Mouse (Mus musculus) heart, embryonic 11.5 days (tissue): ENCODE data around the gene Gfod1. TPM values are rescaled to one million over a fixed set of nuclear protein-coding genes. Genes with fewer than 3 reads are reported as not detected.

Experiments
- ATAC-seq: fragments of 200-750 bp; cut with Nextera tagmentation; replicated peaks from 2 replicates; pipeline ENCODE4 v1.8.0; 2017; ENCODE audit warnings: moderate library complexity; ENCODE audit not compliant: insufficient number of reproducible peaks, low FRiP score, low TSS enrichment
- H3K27ac ChIP-seq: fragments of 300-500 bp; sonication (generic); 2 replicates; pipeline ENCODE4 v1.5.1; 2014; ENCODE audit warnings: mild to moderate bottlenecking, low read depth, low read length
- H3K27me3 ChIP-seq: fragments of 300-500 bp; sonication (generic); 2 replicates; pipeline ENCODE4 v1.6.1; 2014; ENCODE audit warnings: mild to moderate bottlenecking, low read length, mixed read lengths; ENCODE audit not compliant: control insufficient read depth, insufficient read depth
- H3K36me3 ChIP-seq: fragments of 300-500 bp; sonication (generic); 2 replicates; pipeline ENCODE4 v1.6.1; 2014; ENCODE audit warnings: mild to moderate bottlenecking, low read length, moderate library complexity, mixed read lengths; ENCODE audit not compliant: control insufficient read depth, insufficient read depth
- H3K4me1 ChIP-seq: fragments of 300-500 bp; sonication (generic); 2 replicates; pipeline ENCODE4 v1.6.1; 2014; ENCODE audit warnings: low read length; ENCODE audit not compliant: control insufficient read depth, insufficient read depth
- H3K4me2 ChIP-seq: fragments of 300-500 bp; sonication (generic); 2 replicates; pipeline ENCODE4 v1.6.1; 2014; ENCODE audit warnings: mild to moderate bottlenecking, moderate library complexity
- H3K4me3 ChIP-seq: fragments of 300-500 bp; sonication (generic); 2 replicates; pipeline ENCODE4 v1.5.1; 2014; ENCODE audit warnings: low read depth, low read length
- H3K9ac ChIP-seq: fragments of 300-500 bp; sonication (generic); 2 replicates; pipeline ENCODE4 v1.6.1; 2014; ENCODE audit warnings: mild to moderate bottlenecking, low read depth, low read length, moderate library complexity
- H3K9me3 ChIP-seq: fragments of 300-500 bp; sonication (generic); replicated peaks from 2 replicates; pipeline ENCODE4 v1.6.1; 2016; ENCODE audit warnings: low read length; ENCODE audit not compliant: control insufficient read depth
- WGBS: fragments of 180-500 bp; shearing (Covaris S2); extraction: QIAGEN DNeasy Blood & Tissue Kit; methylation state at CpG from one replicate; pipeline ENCODE4 v1.1.7; 2014; ENCODE audit not compliant: insufficient replicate concordance; 5-methylcytosine and 5-hydroxymethylcytosine counted together
- polyA plus RNA-seq: library from polyadenylated mRNA; unstranded; fragments of >200 nt; fragmentation: Nextera tagmentation; extraction: Ambion mirVana; gene quantifications from 2 replicates; pipeline ENCODE4 v1.2.1, GENCODE M21; 2014

Gfod1 gene
- polyA plus RNA-seq, 1 experiment from 2014 or later, result 1.5 TPM

DNA sequence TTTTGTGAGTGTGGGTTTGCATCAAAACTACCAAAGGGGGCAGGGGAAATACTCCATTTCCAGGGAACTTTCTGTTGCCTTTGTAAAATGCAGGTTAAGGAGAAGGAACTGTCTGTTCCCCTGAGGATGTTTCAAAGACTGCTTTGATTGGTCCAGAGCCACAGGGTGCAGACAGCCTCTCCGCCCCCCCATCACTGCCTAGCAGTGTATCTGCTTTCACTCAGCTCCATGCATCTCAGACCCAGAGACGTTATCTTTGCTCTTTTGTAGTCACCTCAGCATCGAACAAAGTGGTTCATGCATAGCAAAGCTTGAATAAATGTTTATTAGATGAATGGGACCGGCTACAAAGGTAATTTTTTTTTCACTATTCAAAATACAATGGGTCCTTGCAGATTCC, 38.9 kb downstream of the Gfod1 start:
- no peak for ATAC-seq
- H3K36me3 ChIP-seq, result no peaks in the 10 kb centered on the region
- H3K4me1 ChIP-seq, result peaks cover 41% of the 10 kb centered on the region
- H3K27ac ChIP-seq, result no peak overlapping the region
- H3K9ac ChIP-seq, result no peak overlapping the region
- no peak overlapping the region for H3K4me3 ChIP-seq
- H3K9me3 ChIP-seq, result no peaks in the 10 kb centered on the region
- no peak overlapping the region for H3K4me2 ChIP-seq
- H3K27me3 ChIP-seq, result no peaks in the 10 kb centered on the region
- WGBS, result 25% methylated on average over 4 of the region's 4 CpGs

DNA sequence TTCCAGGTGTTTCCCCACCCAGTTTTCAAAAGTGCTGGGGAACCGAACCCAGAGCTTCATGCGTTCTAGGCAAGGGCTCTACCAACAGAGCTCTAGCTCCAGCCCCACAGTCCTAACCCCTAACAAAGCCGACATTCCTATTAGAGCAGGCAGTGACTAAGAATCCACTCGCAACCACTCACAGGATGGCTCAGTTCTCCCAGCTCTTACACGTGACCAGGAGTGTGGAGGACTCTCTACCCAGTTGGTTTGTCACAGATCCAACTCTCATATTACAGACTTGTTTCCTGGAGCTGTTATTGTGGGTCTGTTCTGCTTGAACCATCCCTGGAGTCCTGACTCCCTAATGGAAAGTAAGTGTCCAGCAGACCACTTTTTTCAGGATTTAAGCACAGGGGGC, 40.3 kb downstream of the Gfod1 start:
- WGBS, result 79% methylated on average over 5 of the region's 5 CpGs
- H3K4me1 ChIP-seq, result peaks cover 38% of the 10 kb centered on the region
- H3K9ac ChIP-seq, result no peak overlapping the region
- no peaks in the 10 kb centered on the region for H3K27me3 ChIP-seq
- H3K27ac ChIP-seq, result no peak overlapping the region
- no peak for ATAC-seq
- H3K4me3 ChIP-seq, result no peak overlapping the region
- no peaks in the 10 kb centered on the region for H3K9me3 ChIP-seq
- no peak overlapping the region for H3K4me2 ChIP-seq
- no peaks in the 10 kb centered on the region for H3K36me3 ChIP-seq

DNA sequence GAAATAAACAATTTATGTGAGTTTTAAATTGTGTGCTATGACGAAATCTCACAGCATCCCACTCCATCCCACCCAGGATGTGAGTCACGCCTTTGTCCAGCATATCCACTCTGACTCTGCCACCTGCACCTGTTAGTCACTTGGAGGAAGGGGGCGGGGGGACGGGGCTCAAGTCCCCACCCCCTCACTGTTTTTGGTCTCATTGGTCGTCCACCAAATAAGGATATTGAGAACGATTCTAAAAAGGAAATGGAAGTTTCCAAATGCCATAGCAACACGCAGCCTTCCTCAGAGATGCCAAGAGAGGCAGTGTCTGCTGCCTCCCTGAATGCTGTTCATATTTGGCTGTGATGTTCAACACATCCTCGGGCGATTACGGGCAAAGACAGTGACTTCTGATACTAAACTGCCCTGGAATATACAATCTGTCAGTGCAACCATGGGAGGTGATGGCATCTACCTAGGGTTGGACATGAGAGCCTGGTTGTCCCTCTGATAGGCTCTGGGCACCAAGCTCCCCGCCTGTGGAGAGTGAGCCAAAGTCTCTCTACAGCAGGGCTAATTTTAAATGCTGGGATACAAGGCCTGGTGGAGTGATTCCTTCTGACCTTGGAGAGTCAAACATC, 41.7 kb downstream of the Gfod1 start:
- no peak for ATAC-seq
- H3K4me3 ChIP-seq, result no peak overlapping the region
- no peaks in the 10 kb centered on the region for H3K9me3 ChIP-seq
- H3K36me3 ChIP-seq, result no peaks in the 10 kb centered on the region
- 77% methylated on average over 11 of the region's 11 CpGs for WGBS
- H3K27ac ChIP-seq, result no peak overlapping the region
- no peaks in the 10 kb centered on the region for H3K27me3 ChIP-seq
- no peak overlapping the region for H3K4me2 ChIP-seq
- H3K4me1 ChIP-seq, result peaks cover 43% of the 10 kb centered on the region
- H3K9ac ChIP-seq, result no peak overlapping the region

DNA sequence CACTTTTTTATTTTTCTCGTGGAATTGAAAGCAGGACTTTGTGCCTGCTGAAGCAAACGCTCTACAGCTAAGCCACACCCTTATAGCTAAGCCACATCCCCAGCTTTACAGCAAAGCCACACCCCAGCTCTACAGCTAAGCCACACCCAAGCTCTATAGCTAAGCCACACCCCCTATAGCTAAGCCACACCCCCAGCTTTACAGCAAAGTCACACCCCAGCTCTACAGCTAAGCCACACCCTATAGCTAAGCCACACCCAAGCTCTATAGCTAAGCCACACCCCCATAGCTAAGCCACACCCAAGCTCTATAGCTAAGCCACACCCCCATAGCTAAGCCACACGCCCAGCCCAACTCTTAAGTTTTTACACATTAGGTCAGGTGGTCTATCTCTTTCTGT, 42.7 kb downstream of the Gfod1 start:
- no peaks in the 10 kb centered on the region for H3K27me3 ChIP-seq
- no peaks in the 10 kb centered on the region for H3K36me3 ChIP-seq
- WGBS, result 65% methylated on average over 3 of the region's 3 CpGs
- H3K4me3 ChIP-seq, result no peak overlapping the region
- H3K9me3 ChIP-seq, result no peaks in the 10 kb centered on the region
- H3K27ac ChIP-seq, result 0 out of 2 replicates have a peak overlapping the region, but pooled peaks have one; percentile 7
- peaks cover 43% of the 10 kb centered on the region for H3K4me1 ChIP-seq
- peak; percentile 85 for ATAC-seq
- no peak overlapping the region for H3K4me2 ChIP-seq
- H3K9ac ChIP-seq, result no peak overlapping the region

DNA sequence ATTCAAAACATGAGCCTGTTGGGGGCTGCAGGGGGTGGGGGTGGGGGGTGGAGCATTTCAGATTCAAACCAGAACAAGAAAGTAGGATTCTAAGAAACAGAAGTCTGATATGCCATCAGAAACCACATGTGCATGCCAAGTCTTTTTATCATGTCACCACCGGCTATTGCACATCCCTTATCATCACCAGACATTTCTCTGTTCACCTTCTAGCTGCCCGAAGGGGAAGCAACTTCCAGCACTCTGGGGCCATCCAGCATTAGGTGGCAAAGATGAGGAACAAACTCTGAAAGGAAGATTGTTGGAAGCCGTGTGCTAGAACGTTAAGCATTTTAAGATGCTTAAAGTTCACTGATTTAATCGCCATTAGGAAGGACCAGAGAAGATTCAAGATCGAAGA, 43.2 kb downstream of the Gfod1 start:
- peaks cover 37% of the 10 kb centered on the region for H3K4me1 ChIP-seq
- 53% methylated on average over 6 of the region's 6 CpGs for WGBS
- H3K27me3 ChIP-seq, result no peaks in the 10 kb centered on the region
- ATAC-seq, result peak; percentile 75; the same call in 1 of the 2 replicates
- no peak overlapping the region for H3K4me3 ChIP-seq
- H3K9ac ChIP-seq, result no peak overlapping the region
- 0 out of 2 replicates have a peak overlapping the region, but pooled peaks have one; percentile 7 for H3K27ac ChIP-seq
- H3K36me3 ChIP-seq, result no peaks in the 10 kb centered on the region
- H3K4me2 ChIP-seq, result peak overlapping the region; percentile 30; the same call in 1 of the 2 replicates
- H3K9me3 ChIP-seq, result no peaks in the 10 kb centered on the region

DNA sequence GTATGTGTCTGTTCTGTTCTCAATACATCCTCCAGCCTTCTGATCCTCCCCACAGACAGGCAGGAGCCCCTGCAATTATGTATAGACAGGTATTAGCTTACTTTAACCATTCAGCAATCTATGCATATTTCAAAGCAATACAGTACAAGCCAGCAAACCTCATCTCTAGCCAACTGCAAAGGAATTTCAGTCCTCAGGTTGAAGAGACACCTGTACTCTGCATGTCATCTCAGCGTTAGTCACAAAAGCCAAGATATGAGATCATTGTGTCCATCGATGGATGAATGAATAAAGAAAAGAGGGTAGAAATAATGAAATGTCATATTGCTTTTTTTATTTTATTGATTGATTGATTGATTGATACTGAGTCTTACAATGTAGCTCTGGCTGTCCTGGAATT, 47.5 kb downstream of the Gfod1 start:
- WGBS, result 91% methylated on average over 2 of the region's 2 CpGs

DNA sequence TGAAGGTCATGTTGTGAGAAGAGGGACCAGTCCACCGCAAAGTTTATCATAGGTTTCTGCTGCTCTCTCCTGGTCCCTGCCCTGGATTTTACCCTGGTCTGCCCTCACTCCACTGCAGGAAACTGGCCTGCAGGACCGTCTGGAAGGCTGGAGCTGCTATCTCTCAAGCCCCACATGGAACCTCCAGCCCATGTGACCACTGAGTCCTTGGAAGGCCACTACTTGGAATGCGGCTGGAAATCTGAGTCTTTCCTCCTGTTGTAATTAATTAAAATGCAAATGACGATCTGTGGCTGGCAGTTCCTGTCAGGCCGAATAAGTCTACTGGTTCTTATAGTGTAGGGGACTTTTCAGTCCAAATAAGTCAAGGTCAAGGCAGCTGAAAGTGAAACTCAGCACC, 50.4 kb downstream of the Gfod1 start:
- 32% methylated on average over 5 of the region's 5 CpGs for WGBS
- Histone ChIP-seq H3K4me2 (no peak overlapping the region), H3K36me3 (no peaks in the 10 kb centered on the region), H3K4me3 (no peak overlapping the region), H3K4me1 (peaks cover 19% of the 10 kb centered on the region), H3K27me3 (no peaks in the 10 kb centered on the region), H3K9me3 (no peaks in the 10 kb centered on the region), H3K27ac (no peak overlapping the region), H3K9ac (no peak overlapping the region)
- no peak for ATAC-seq

More for the DNA sequence above, 47.5 kb downstream of the Gfod1 start:
- ATAC-seq, result no peak
- Histone ChIP-seq H3K4me3 (no peak overlapping the region), H3K36me3 (no peaks in the 10 kb centered on the region), H3K4me2 (no peak overlapping the region), H3K9ac (no peak overlapping the region), H3K27ac (no peak overlapping the region), H3K27me3 (no peaks in the 10 kb centered on the region), H3K4me1 (peaks cover 27% of the 10 kb centered on the region), H3K9me3 (no peaks in the 10 kb centered on the region)

DNA sequence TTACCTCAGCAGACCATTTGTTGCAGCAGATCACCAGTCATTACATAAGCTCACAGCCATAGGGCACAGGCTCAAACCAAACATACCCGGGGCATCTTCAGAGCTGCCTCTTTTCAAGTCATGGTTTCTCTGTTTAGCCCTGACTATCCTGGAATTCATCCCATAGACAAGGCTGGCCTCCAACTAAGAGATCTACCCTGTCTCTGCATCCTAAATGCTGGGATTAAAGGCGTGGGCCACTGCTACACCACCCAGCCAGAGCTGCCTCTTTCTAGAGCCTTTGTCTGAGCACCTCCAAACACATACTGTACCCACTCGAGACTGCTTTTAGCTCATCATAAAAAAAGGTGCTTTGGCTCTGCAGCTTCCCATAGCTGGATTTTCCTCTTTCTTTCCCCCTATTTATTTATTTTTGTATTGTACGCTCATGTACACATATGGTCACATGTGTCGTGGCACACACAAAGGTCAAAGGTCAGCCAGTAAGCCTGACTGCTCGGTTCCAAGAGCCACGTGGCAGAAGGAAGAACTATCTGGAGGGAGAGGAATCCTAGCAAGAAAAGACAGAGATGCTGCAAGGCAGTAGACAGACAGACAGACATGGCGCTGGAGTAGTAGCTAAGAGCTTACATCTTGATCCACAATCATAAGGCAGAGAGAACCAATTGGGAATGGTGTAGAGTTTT, 51.7 kb downstream of the Gfod1 start:
- no peak overlapping the region for H3K27ac ChIP-seq
- peaks cover 11% of the 10 kb centered on the region for H3K4me1 ChIP-seq
- H3K9ac ChIP-seq, result no peak overlapping the region
- H3K4me2 ChIP-seq, result no peak overlapping the region
- no peaks in the 10 kb centered on the region for H3K36me3 ChIP-seq
- H3K4me3 ChIP-seq, result no peak overlapping the region
- WGBS, result 80% methylated on average over 8 of the region's 8 CpGs
- ATAC-seq, result no peak
- no peaks in the 10 kb centered on the region for H3K27me3 ChIP-seq
- H3K9me3 ChIP-seq, result no peaks in the 10 kb centered on the region

DNA sequence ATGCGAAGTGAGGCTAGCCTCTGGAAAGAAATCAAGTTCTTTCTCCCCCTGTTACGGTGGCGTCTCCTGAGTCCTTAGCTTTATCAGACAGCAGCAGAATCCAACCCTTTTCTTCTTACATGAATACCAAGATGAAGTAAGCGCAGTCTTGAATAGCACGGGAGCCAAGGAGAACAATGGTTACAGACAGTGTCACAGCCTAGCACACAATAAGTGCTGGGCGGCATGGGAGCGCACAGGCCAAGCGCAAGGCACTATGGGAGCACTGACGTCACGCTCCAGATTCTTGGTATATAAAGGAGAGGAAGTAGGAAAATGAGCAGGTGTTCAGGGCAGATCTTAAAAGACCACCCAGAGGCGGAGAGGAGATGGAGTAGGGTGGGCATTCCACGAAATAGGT, 52.6 kb downstream of the Gfod1 start:
- ATAC-seq, result no peak
- H3K36me3 ChIP-seq, result no peaks in the 10 kb centered on the region
- no peak overlapping the region for H3K9ac ChIP-seq
- H3K27me3 ChIP-seq, result no peaks in the 10 kb centered on the region
- H3K4me1 ChIP-seq, result peaks cover 11% of the 10 kb centered on the region
- 84% methylated on average over 12 of the region's 12 CpGs for WGBS
- H3K9me3 ChIP-seq, result no peaks in the 10 kb centered on the region
- H3K4me2 ChIP-seq, result no peak overlapping the region
- no peak overlapping the region for H3K4me3 ChIP-seq
- no peak overlapping the region for H3K27ac ChIP-seq
